Mouse (Mus musculus) retina, postnatal 1 day (tissue): ENCODE data around the gene Lamc1.
A peak's percentile ranks its signal among the peaks of the same experiment; 100 is the strongest.
"Not testable (repeated sequence)": the region's sequence is repeated elsewhere in the genome, so short reads cannot be mapped to it uniquely, and the experiment has no call there.

Experiments
- DNase-seq: peaks from one replicate; pipeline ENCODE4 v3.0.0-alpha.2; 2012

The Lamc1 gene

GRCm38 (mm10) chr1:153332444-153333295, at the start of gene Lamc1:
Lamc1 (minus strand) TSS chr1:153332786.
- DNase-seq: peak; percentile 96

GRCm38 (mm10) chr1:153380746-153381282, 48.2 kb upstream of the Lamc1 start:
- DNase-seq: no peak

- DNase-seq: no peak
These were observed 47.2 kb upstream of the Lamc1 start for GRCm38 (mm10) chr1:153379832-153380231.

GRCm38 (mm10) chr1:153378587-153378986, 46.0 kb upstream of the Lamc1 start:
- no peak for DNase-seq

GRCm38 (mm10) chr1:153376446-153376845, 43.9 kb upstream of the Lamc1 start:
- no peak for DNase-seq

- DNase-seq: no peak
These were observed 41.5 kb upstream of the Lamc1 start for GRCm38 (mm10) chr1:153374136-153374535.

GRCm38 (mm10) chr1:153371846-153372245, 39.3 kb upstream of the Lamc1 start:
- no peak for DNase-seq

GRCm38 (mm10) chr1:153369011-153369410, 36.4 kb upstream of the Lamc1 start:
- no peak for DNase-seq

- DNase-seq: no peak
These were observed 34.5 kb upstream of the Lamc1 start for GRCm38 (mm10) chr1:153367048-153367447.

GRCm38 (mm10) chr1:153361926-153362325, 29.3 kb upstream of the Lamc1 start:
- DNase-seq: no peak

- no peak for DNase-seq
These were observed 28.0 kb upstream of the Lamc1 start for GRCm38 (mm10) chr1:153360556-153360955.

GRCm38 (mm10) chr1:153357218-153357617, 24.6 kb upstream of the Lamc1 start:
- DNase-seq: no peak

- no peak for DNase-seq
These were observed 21.9 kb upstream of the Lamc1 start for GRCm38 (mm10) chr1:153354466-153354865.

GRCm38 (mm10) chr1:153353736-153354430, 21.3 kb upstream of the Lamc1 start:
- no peak for DNase-seq

- DNase-seq: no peak
These were observed 18.4 kb upstream of the Lamc1 start for GRCm38 (mm10) chr1:153351034-153351433.

- no peak for DNase-seq
These were observed 15.1 kb upstream of the Lamc1 start for GRCm38 (mm10) chr1:153347726-153348125.

- DNase-seq: no peak
These were observed 14.5 kb upstream of the Lamc1 start for GRCm38 (mm10) chr1:153347040-153347439.

GRCm38 (mm10) chr1:153345699-153346291, 13.2 kb upstream of the Lamc1 start:
- peak; percentile 32 for DNase-seq

- no peak for DNase-seq
These were observed 12.4 kb upstream of the Lamc1 start for GRCm38 (mm10) chr1:153345002-153345401.

GRCm38 (mm10) chr1:153335451-153335850, 2.9 kb upstream of the Lamc1 start:
- not testable (repeated sequence) for DNase-seq

GRCm38 (mm10) chr1:153333296-153334121, 923 bp upstream of the Lamc1 start:
- DNase-seq: peak; percentile 51

GRCm38 (mm10) chr1:153331796-153332443, 666 bp downstream of the Lamc1 start:
- DNase-seq: peak; percentile 61
